Mouse (Mus musculus): ENCODE data around the gene Tmem216. TPM values are rescaled to one million over a fixed set of nuclear protein-coding genes. Genes with fewer than 3 reads are reported as not detected.
A peak's percentile ranks its signal among the peaks of the same experiment; 100 is the strongest.

The Tmem216 gene
- polyA plus RNA-seq, 1 experiment from 2014 or later: 49.5 TPM

DNA sequence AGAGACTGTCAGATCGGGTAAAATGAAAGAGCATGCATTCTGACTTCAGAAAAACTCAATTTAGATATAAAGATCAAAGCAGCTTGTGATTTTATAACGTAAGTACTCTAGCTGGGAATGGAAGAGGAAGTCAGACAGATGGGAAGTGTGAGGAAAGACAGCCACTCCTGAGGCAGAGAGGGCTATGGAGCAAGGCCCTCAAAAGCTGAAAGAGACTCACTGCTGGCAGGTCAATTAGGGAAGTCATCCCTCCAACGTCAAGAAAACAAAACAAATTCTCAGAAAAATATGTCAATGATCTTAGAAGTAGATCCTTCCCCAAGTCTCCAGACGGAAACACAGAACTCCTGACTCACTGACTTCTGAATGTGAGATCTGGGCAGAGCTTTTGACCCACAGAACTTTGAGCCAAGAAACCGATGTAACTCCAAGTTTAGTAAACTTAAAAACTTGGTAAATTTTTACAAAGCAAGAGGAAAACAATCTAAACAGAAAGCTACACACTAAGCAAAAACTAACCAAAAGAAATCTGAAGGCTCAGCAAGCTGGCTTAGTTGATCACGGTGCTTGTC is 45.2 kb downstream of the Tmem216 start:
- Histone ChIP-seq H3K9ac (replicated peaks; ENCODE audit: low read depth, low read length) (no peak overlapping the region), H3K9me3 (ENCODE audit: control insufficient read depth, low read length) (no peaks in the 10 kb centered on the region), H3K4me3 (replicated peaks; ENCODE audit: low read length) (no peak overlapping the region), H3K36me3 (ENCODE audit: control insufficient read depth, insufficient read depth) (peaks cover 2% of the 10 kb centered on the region), H3K27me3 (replicated peaks; ENCODE audit: control insufficient read depth, insufficient read depth, low read length) (no peaks in the 10 kb centered on the region), H3K4me1 (replicated peaks; ENCODE audit: control insufficient read depth, insufficient read depth, low read length) (no peaks in the 10 kb centered on the region), H3K4me2 (ENCODE audit: low read length) (no peak overlapping the region), H3K27ac (ENCODE audit: low read length) (no peak overlapping the region)
- WGBS: 81% methylated on average over 6 of the region's 6 CpGs
- no peak for ATAC-seq

DNA sequence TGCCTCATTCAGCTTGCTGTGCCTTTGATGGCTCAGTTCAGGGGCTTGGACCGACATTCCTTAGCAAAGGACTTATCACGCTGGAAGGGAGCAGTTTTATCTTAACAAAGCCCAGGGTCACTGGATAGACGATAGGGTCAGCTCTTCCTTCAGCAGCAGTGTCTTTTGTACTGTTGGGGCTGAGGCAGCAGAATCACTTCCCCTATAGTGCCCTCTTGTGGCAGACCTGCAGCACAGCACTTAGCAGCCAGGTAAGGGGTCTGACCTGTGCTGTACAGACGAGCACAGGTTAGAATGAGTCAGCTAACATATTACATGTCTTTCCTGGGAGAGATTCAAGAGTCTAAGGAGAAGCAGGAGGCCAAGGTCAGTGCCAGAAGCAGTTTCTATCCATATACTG is 53.5 kb downstream of the Tmem216 start:
- no peak overlapping the region for H3K27ac ChIP-seq (ENCODE audit: low read length)
- H3K9me3 ChIP-seq (ENCODE audit: control insufficient read depth, low read length): no peaks in the 10 kb centered on the region
- H3K27me3 ChIP-seq (replicated peaks; ENCODE audit: control insufficient read depth, insufficient read depth, low read length): no peaks in the 10 kb centered on the region
- peaks cover 13% of the 10 kb centered on the region for H3K36me3 ChIP-seq (ENCODE audit: control insufficient read depth, insufficient read depth)
- peak; percentile 55; the same call in 1 of the 2 replicates for ATAC-seq
- H3K9ac ChIP-seq (replicated peaks; ENCODE audit: low read depth, low read length): no peak overlapping the region
- 2% methylated on average over 4 of the region's 4 CpGs for WGBS
- no peak overlapping the region for H3K4me3 ChIP-seq (replicated peaks; ENCODE audit: low read length)
- no peaks in the 10 kb centered on the region for H3K4me1 ChIP-seq (replicated peaks; ENCODE audit: control insufficient read depth, insufficient read depth, low read length)
- H3K4me2 ChIP-seq (ENCODE audit: low read length): no peak overlapping the region

DNA sequence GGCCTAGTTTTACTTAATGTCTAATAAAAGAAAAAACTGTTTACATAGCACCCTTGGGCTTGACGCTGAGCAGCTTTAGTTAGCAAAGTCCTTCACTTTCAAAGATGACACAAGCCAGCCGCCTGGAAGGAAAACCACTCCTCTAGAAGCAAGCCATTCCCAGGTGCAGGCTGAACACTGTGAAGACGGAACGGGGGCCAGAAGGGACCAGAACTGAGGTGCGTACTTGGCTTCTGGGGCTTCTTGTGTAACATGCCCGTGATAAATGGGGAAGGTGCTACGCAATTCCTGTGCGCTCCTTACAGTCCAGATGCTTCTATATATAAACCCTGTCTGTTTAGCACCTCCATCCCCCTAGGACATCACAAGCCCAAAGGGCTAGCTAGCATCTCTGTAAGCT is 55.5 kb downstream of the Tmem216 start:
- Histone ChIP-seq H3K9me3 (ENCODE audit: control insufficient read depth, low read length) (no peaks in the 10 kb centered on the region), H3K4me2 (ENCODE audit: low read length) (no peak overlapping the region), H3K36me3 (ENCODE audit: control insufficient read depth, insufficient read depth) (peaks cover 10% of the 10 kb centered on the region), H3K4me3 (replicated peaks; ENCODE audit: low read length) (no peak overlapping the region), H3K27ac (ENCODE audit: low read length) (no peak overlapping the region), H3K27me3 (replicated peaks; ENCODE audit: control insufficient read depth, insufficient read depth, low read length) (no peaks in the 10 kb centered on the region), H3K9ac (replicated peaks; ENCODE audit: low read depth, low read length) (no peak overlapping the region), H3K4me1 (replicated peaks; ENCODE audit: control insufficient read depth, insufficient read depth, low read length) (no peaks in the 10 kb centered on the region)
- ATAC-seq: no peak
- WGBS: 95% methylated on average over 8 of the region's 8 CpGs

DNA sequence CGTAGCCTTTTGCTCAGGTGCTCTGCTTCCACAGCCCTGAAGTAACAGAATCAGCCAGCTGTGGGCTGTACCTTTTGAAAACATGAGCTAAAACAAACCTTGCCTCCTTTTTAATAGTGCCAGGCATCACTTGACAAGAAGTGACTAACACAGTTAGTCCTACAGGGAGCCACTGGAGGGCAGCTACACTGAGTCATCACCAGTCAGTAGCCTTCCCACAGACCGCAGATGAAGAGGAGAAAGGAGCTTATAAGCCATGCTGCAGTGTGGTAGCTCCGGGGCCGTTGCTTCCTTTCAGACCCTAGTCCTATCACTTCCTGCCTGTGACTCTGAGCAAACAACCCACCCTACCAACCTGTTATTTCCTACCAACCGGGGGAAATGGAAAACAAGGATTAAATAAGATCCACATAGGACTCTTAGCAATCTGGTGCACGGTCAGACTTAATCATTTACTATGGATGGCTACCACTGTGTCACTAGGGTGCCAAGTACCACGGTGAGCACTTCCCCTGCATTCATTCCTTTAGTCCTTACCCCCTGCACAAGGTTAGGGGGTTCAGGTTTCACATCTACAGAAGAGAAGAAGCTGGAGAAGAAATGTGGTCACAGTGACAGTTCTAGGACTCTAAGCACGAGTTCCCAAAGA is 58.4 kb downstream of the Tmem216 start:
- H3K4me3 ChIP-seq (replicated peaks; ENCODE audit: low read length): no peak overlapping the region
- WGBS: 69% methylated on average over 8 of the region's 8 CpGs
- peaks cover 4% of the 10 kb centered on the region; the same call in 1 of the 2 replicates for H3K36me3 ChIP-seq (ENCODE audit: control insufficient read depth, insufficient read depth)
- no peak for ATAC-seq
- no peak overlapping the region for H3K4me2 ChIP-seq (ENCODE audit: low read length)
- no peak overlapping the region for H3K27ac ChIP-seq (ENCODE audit: low read length)
- H3K9ac ChIP-seq (replicated peaks; ENCODE audit: low read depth, low read length): no peak overlapping the region
- no peaks in the 10 kb centered on the region for H3K9me3 ChIP-seq (ENCODE audit: control insufficient read depth, low read length)
- H3K4me1 ChIP-seq (replicated peaks; ENCODE audit: control insufficient read depth, insufficient read depth, low read length): no peaks in the 10 kb centered on the region
- no peaks in the 10 kb centered on the region for H3K27me3 ChIP-seq (replicated peaks; ENCODE audit: control insufficient read depth, insufficient read depth, low read length)

DNA sequence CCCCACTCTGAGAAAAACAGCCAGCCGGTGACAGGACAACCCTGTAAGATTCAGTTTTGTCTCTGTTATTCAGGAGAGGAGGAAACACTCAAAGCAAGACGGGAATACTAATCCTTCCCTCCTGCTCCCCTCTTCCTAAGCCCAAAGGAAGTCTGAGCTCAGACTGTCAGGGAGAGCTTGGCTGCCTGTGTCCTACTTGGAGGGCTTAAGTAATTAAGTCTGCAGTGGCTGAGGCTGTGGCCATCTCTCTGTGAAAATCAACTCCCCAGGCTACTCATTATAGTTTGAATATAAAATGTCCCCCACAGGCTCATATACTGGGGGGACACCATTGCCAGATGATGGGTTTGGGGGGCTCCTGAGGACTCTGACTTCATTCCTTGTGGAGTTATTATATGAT is 59.1 kb downstream of the Tmem216 start:
- H3K27me3 ChIP-seq (replicated peaks; ENCODE audit: control insufficient read depth, insufficient read depth, low read length): no peaks in the 10 kb centered on the region
- H3K27ac ChIP-seq (ENCODE audit: low read length): no peak overlapping the region
- no peak overlapping the region for H3K9ac ChIP-seq (replicated peaks; ENCODE audit: low read depth, low read length)
- H3K4me1 ChIP-seq (replicated peaks; ENCODE audit: control insufficient read depth, insufficient read depth, low read length): no peaks in the 10 kb centered on the region
- H3K36me3 ChIP-seq (ENCODE audit: control insufficient read depth, insufficient read depth): peaks cover 4% of the 10 kb centered on the region; the same call in 1 of the 2 replicates
- no peak overlapping the region for H3K4me2 ChIP-seq (ENCODE audit: low read length)
- 42% methylated on average over 2 of the region's 2 CpGs for WGBS
- no peak for ATAC-seq
- no peak overlapping the region for H3K4me3 ChIP-seq (replicated peaks; ENCODE audit: low read length)
- H3K9me3 ChIP-seq (ENCODE audit: control insufficient read depth, low read length): no peaks in the 10 kb centered on the region

GRCm38 (mm10) chr19:10495670-10496069 is 60.4 kb downstream of the Tmem216 start:
- no peak overlapping the region for H3K9ac ChIP-seq (replicated peaks; ENCODE audit: low read depth, low read length)
- H3K4me1 ChIP-seq (replicated peaks; ENCODE audit: control insufficient read depth, insufficient read depth, low read length): no peaks in the 10 kb centered on the region
- H3K27me3 ChIP-seq (replicated peaks; ENCODE audit: control insufficient read depth, insufficient read depth, low read length): no peaks in the 10 kb centered on the region
- H3K36me3 ChIP-seq (ENCODE audit: control insufficient read depth, insufficient read depth): 0 out of 2 replicates have a peak, but pooled peaks cover 4% of the 10 kb centered on the region
- ATAC-seq: no peak
- no peaks in the 10 kb centered on the region for H3K9me3 ChIP-seq (ENCODE audit: control insufficient read depth, low read length)
- H3K27ac ChIP-seq (ENCODE audit: low read length): no peak overlapping the region
- H3K4me2 ChIP-seq (ENCODE audit: low read length): no peak overlapping the region
- H3K4me3 ChIP-seq (replicated peaks; ENCODE audit: low read length): no peak overlapping the region
- 96% methylated on average over 1 of the region's 1 CpGs for WGBS

DNA sequence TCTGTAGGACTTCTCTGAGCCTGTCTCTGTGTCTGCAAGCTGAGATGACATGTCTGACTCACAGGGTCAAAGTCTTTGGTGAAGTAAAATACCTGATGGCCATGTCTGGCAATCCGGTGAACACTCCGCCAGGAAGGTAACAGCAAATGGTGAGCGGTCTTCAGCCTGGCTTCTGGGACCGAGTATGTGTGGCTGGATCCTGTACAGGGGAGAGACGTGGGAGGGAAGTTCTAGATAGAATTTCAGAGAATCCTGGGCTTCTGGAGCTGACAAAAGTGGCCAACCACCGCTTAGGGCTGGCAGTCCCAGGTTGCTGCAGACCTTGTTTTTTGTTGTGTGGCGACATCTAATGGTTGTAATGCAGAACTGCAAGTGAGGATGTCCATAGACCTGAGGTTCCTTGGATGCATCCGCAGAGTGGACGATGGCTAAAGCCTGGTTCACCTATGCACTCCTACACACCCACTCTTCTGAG is 69.7 kb downstream of the Tmem216 start:
- Histone ChIP-seq H3K4me3 (replicated peaks; ENCODE audit: low read length) (no peak overlapping the region), H3K9ac (replicated peaks; ENCODE audit: low read depth, low read length) (no peak overlapping the region), H3K9me3 (ENCODE audit: control insufficient read depth, low read length) (no peaks in the 10 kb centered on the region), H3K27ac (ENCODE audit: low read length) (no peak overlapping the region), H3K27me3 (replicated peaks; ENCODE audit: control insufficient read depth, insufficient read depth, low read length) (peaks cover 2% of the 10 kb centered on the region; the same call in 1 of the 2 replicates), H3K4me1 (replicated peaks; ENCODE audit: control insufficient read depth, insufficient read depth, low read length) (0 out of 2 replicates have a peak, but pooled peaks cover 4% of the 10 kb centered on the region), H3K36me3 (ENCODE audit: control insufficient read depth, insufficient read depth) (no peaks in the 10 kb centered on the region), H3K4me2 (ENCODE audit: low read length) (no peak overlapping the region)
- ATAC-seq: peak; percentile 87
- WGBS: 21% methylated on average over 9 of the region's 9 CpGs

Other genes starting within 250 kb of the Tmem216 start
- gene Syt7, start 167.1 kb downstream of the Tmem216 start, polyA plus RNA-seq (2015; fragmentation: Nextera tagmentation; extraction: Ambion mirVana): 6.9 and 9.7 TPM in 2 replicates
- gene Lrrc10b, start 98.8 kb downstream of the Tmem216 start, polyA plus RNA-seq (2015; fragmentation: Nextera tagmentation; extraction: Ambion mirVana): 0.52 and 0.99 TPM in 2 replicates
- 1.7 and 2.1 TPM in 2 replicates for gene Ppp1r32, start 73.3 kb downstream of the Tmem216 start, polyA plus RNA-seq (2015; fragmentation: Nextera tagmentation; extraction: Ambion mirVana)
- gene Cpsf7, start 31.0 kb downstream of the Tmem216 start, polyA plus RNA-seq (2015; fragmentation: Nextera tagmentation; extraction: Ambion mirVana): 58.4 and 59.3 TPM in 2 replicates
- 66.2 and 68.6 TPM in 2 replicates for gene Sdhaf2, start 30.1 kb downstream of the Tmem216 start, polyA plus RNA-seq (2015; fragmentation: Nextera tagmentation; extraction: Ambion mirVana)
- gene Cyb561a3, start 20.9 kb upstream of the Tmem216 start, polyA plus RNA-seq (2015; fragmentation: Nextera tagmentation; extraction: Ambion mirVana): 21.0 and 22.6 TPM in 2 replicates
- 33.9 and 37.5 TPM in 2 replicates for gene Tmem138, start 21.1 kb upstream of the Tmem216 start, polyA plus RNA-seq (2015; fragmentation: Nextera tagmentation; extraction: Ambion mirVana)
- 277 and 292 TPM in 2 replicates for gene Ddb1, start 49.1 kb upstream of the Tmem216 start, polyA plus RNA-seq (2015; fragmentation: Nextera tagmentation; extraction: Ambion mirVana)
- 24.9 and 27.1 TPM in 2 replicates for gene Tkfc, start 49.4 kb upstream of the Tmem216 start, polyA plus RNA-seq (2015; fragmentation: Nextera tagmentation; extraction: Ambion mirVana)
- gene Vwce, start 78.0 kb upstream of the Tmem216 start, polyA plus RNA-seq (2015; fragmentation: Nextera tagmentation; extraction: Ambion mirVana): 0.30 and 0.81 TPM in 2 replicates
- gene Pga5, start 121.8 kb upstream of the Tmem216 start, polyA plus RNA-seq (2015; fragmentation: Nextera tagmentation; extraction: Ambion mirVana): not detected in 2 replicates
- gene Vps37c, start 132.5 kb upstream of the Tmem216 start, polyA plus RNA-seq (2015; fragmentation: Nextera tagmentation; extraction: Ambion mirVana): 38.3 and 40.5 TPM in 2 replicates
- gene Cd5, start 182.8 kb upstream of the Tmem216 start, polyA plus RNA-seq (2015; fragmentation: Nextera tagmentation; extraction: Ambion mirVana): 0.06 and 0.10 TPM in 2 replicates

Measured in forebrain, embryonic 16.5 days (tissue).